Mouse (Mus musculus) activated CD4-positive, CD25-positive, alpha-beta regulatory T cell (primary cell): ENCODE measurements around the gene Olfr834. TPM values are rescaled to one million over a fixed set of nuclear protein-coding genes. Genes with fewer than 3 reads are reported as not detected.

Source experiments
- polyA plus RNA-seq, 2 experiments: library from polyadenylated mRNA; unstranded; fragments of 100-300 nt; shearing (Covaris generic); gene quantifications; one replicate each; pipeline ENCODE4 v1.2.1; 2017

The Olfr834 gene
- not detected for polyA plus RNA-seq

GRCm38 (mm10) chr9:18987690-18988089, at the start of gene Olfr834:
Olfr834 (plus strand) TSS chr9:18987990.

GRCm38 (mm10) chr9:19032435-19032834, 44.6 kb downstream of the Olfr834 start, which contains the start of gene Olfr835:
Olfr835 (plus strand) TSS chr9:19032735.

Other genes starting within 250 kb of the Olfr834 start
- gene Olfr24, start 224.0 kb upstream of the Olfr834 start, polyA plus RNA-seq = under 1 TPM in 1 of 2 experiments, not detected in 1; 0.28 TPM
- gene Olfr828, start 168.5 kb upstream of the Olfr834 start, polyA plus RNA-seq = under 1 TPM in 1 of 2 experiments, not detected in 1; 0.27 TPM
- gene Olfr829, start 133.1 kb upstream of the Olfr834 start, polyA plus RNA-seq = not detected
- gene Olfr830, start 113.3 kb upstream of the Olfr834 start, polyA plus RNA-seq = not detected
- under 1 TPM in 1 of 2 experiments, not detected in 1; 0.05 TPM for gene Olfr832, start 50.9 kb upstream of the Olfr834 start, polyA plus RNA-seq
- not detected for gene Olfr835, start 44.7 kb downstream of the Olfr834 start, polyA plus RNA-seq
- not detected for gene Olfr836, start 132.4 kb downstream of the Olfr834 start, polyA plus RNA-seq
- gene Olfr837, start 148.3 kb downstream of the Olfr834 start, polyA plus RNA-seq = not detected
- under 1 TPM in 1 of 2 experiments, not detected in 1; 0.04 TPM for gene Olfr839-ps1, start 189.3 kb downstream of the Olfr834 start, polyA plus RNA-seq